Mouse (Mus musculus): ENCODE measurements around the gene Tbx19. TPM values are rescaled to one million over a fixed set of nuclear protein-coding genes. Genes with fewer than 3 reads are reported as not detected.

The Tbx19 gene
- polyA plus RNA-seq, 1 experiment from 2014 or later = not detected

- 81% methylated on average over 2 of the region's 2 CpGs for WGBS
- no peaks in the 10 kb centered on the region for H3K27me3 ChIP-seq (ENCODE audit: control insufficient read depth, insufficient read depth, low read length)
- H3K9me3 ChIP-seq (ENCODE audit: control insufficient read depth, low read length) = no peaks in the 10 kb centered on the region
- no peaks in the 10 kb centered on the region for H3K36me3 ChIP-seq (ENCODE audit: control insufficient read depth, insufficient read depth, low read length)
- no peak overlapping the region for H3K4me2 ChIP-seq (replicated peaks; ENCODE audit: low read depth, low read length)
- H3K4me1 ChIP-seq (ENCODE audit: control insufficient read depth, insufficient read depth, low read length) = no peaks in the 10 kb centered on the region
- ATAC-seq (ENCODE audit: low FRiP score, low TSS enrichment) = no peak
- H3K9ac ChIP-seq (ENCODE audit: low read depth, low read length) = no peak overlapping the region
- no peak overlapping the region for H3K4me3 ChIP-seq (ENCODE audit: low read length)
- H3K27ac ChIP-seq (ENCODE audit: low read depth, low read length) = no peak overlapping the region
Measured at GRCm38 (mm10) chr1:165133858-165134257, 26.7 kb downstream of the Tbx19 start.

GRCm38 (mm10) chr1:165133279-165133678, 27.3 kb downstream of the Tbx19 start:
- no peaks in the 10 kb centered on the region for H3K36me3 ChIP-seq (ENCODE audit: control insufficient read depth, insufficient read depth, low read length)
- no peak for ATAC-seq (ENCODE audit: low FRiP score, low TSS enrichment)
- no peak overlapping the region for H3K4me3 ChIP-seq (ENCODE audit: low read length)
- 71% methylated on average over 5 of the region's 5 CpGs for WGBS
- no peaks in the 10 kb centered on the region for H3K9me3 ChIP-seq (ENCODE audit: control insufficient read depth, low read length)
- H3K27ac ChIP-seq (ENCODE audit: low read depth, low read length) = no peak overlapping the region
- no peaks in the 10 kb centered on the region for H3K4me1 ChIP-seq (ENCODE audit: control insufficient read depth, insufficient read depth, low read length)
- no peaks in the 10 kb centered on the region for H3K27me3 ChIP-seq (ENCODE audit: control insufficient read depth, insufficient read depth, low read length)
- H3K9ac ChIP-seq (ENCODE audit: low read depth, low read length) = no peak overlapping the region
- no peak overlapping the region for H3K4me2 ChIP-seq (replicated peaks; ENCODE audit: low read depth, low read length)

- H3K4me3 ChIP-seq (ENCODE audit: low read length) = no peak overlapping the region
- 74% methylated on average over 14 of the region's 14 CpGs for WGBS
- ATAC-seq (ENCODE audit: low FRiP score, low TSS enrichment) = no peak
Measured at GRCm38 (mm10) chr1:165132187-165132877, 28.2 kb downstream of the Tbx19 start.

GRCm38 (mm10) chr1:165129573-165129972, 31.0 kb downstream of the Tbx19 start:
- H3K36me3 ChIP-seq (ENCODE audit: control insufficient read depth, insufficient read depth, low read length) = no peaks in the 10 kb centered on the region
- H3K9ac ChIP-seq (ENCODE audit: low read depth, low read length) = no peak overlapping the region
- WGBS = 75% methylated on average over 5 of the region's 5 CpGs
- no peaks in the 10 kb centered on the region for H3K4me1 ChIP-seq (ENCODE audit: control insufficient read depth, insufficient read depth, low read length)
- no peak overlapping the region for H3K27ac ChIP-seq (ENCODE audit: low read depth, low read length)
- no peaks in the 10 kb centered on the region for H3K27me3 ChIP-seq (ENCODE audit: control insufficient read depth, insufficient read depth, low read length)
- no peaks in the 10 kb centered on the region for H3K9me3 ChIP-seq (ENCODE audit: control insufficient read depth, low read length)
- H3K4me3 ChIP-seq (ENCODE audit: low read length) = no peak overlapping the region
- H3K4me2 ChIP-seq (replicated peaks; ENCODE audit: low read depth, low read length) = no peak overlapping the region
- ATAC-seq (ENCODE audit: low FRiP score, low TSS enrichment) = no peak

More at GRCm38 (mm10) chr1:165132187-165132877, 28.2 kb downstream of the Tbx19 start:
- H3K27ac ChIP-seq (ENCODE audit: low read depth, low read length) = no peak overlapping the region
- no peaks in the 10 kb centered on the region for H3K36me3 ChIP-seq (ENCODE audit: control insufficient read depth, insufficient read depth, low read length)
- no peaks in the 10 kb centered on the region for H3K4me1 ChIP-seq (ENCODE audit: control insufficient read depth, insufficient read depth, low read length)
- no peaks in the 10 kb centered on the region for H3K27me3 ChIP-seq (ENCODE audit: control insufficient read depth, insufficient read depth, low read length)
- H3K9ac ChIP-seq (ENCODE audit: low read depth, low read length) = no peak overlapping the region
- H3K4me2 ChIP-seq (replicated peaks; ENCODE audit: low read depth, low read length) = no peak overlapping the region
- H3K9me3 ChIP-seq (ENCODE audit: control insufficient read depth, low read length) = no peaks in the 10 kb centered on the region

GRCm38 (mm10) chr1:165121096-165121495, 39.5 kb downstream of the Tbx19 start:
- WGBS = 64% methylated on average over 7 of the region's 7 CpGs
- no peak overlapping the region for H3K4me2 ChIP-seq (replicated peaks; ENCODE audit: low read depth, low read length)
- ATAC-seq (ENCODE audit: low FRiP score, low TSS enrichment) = no peak

GRCm38 (mm10) chr1:165120349-165120898, 40.1 kb downstream of the Tbx19 start:
- ATAC-seq (ENCODE audit: low FRiP score, low TSS enrichment) = peak; percentile 81
- Histone ChIP-seq H3K27ac (ENCODE audit: low read depth, low read length) (no peak overlapping the region), H3K36me3 (ENCODE audit: control insufficient read depth, insufficient read depth, low read length) (no peaks in the 10 kb centered on the region), H3K4me1 (ENCODE audit: control insufficient read depth, insufficient read depth, low read length) (peaks cover 4% of the 10 kb centered on the region; the same call in 1 of the 2 replicates), H3K4me2 (replicated peaks; ENCODE audit: low read depth, low read length) (0 out of 2 replicates have a peak overlapping the region, but pooled peaks have one; percentile 6), H3K9me3 (ENCODE audit: control insufficient read depth, low read length) (no peaks in the 10 kb centered on the region), H3K9ac (ENCODE audit: low read depth, low read length) (no peak overlapping the region), H3K4me3 (ENCODE audit: low read length) (no peak overlapping the region), H3K27me3 (ENCODE audit: control insufficient read depth, insufficient read depth, low read length) (no peaks in the 10 kb centered on the region)
- 24% methylated on average over 21 of the region's 21 CpGs for WGBS

More at GRCm38 (mm10) chr1:165121096-165121495, 39.5 kb downstream of the Tbx19 start:
- no peaks in the 10 kb centered on the region for H3K36me3 ChIP-seq (ENCODE audit: control insufficient read depth, insufficient read depth, low read length)
- peaks cover 4% of the 10 kb centered on the region; the same call in 1 of the 2 replicates for H3K4me1 ChIP-seq (ENCODE audit: control insufficient read depth, insufficient read depth, low read length)
- H3K9me3 ChIP-seq (ENCODE audit: control insufficient read depth, low read length) = no peaks in the 10 kb centered on the region
- H3K4me3 ChIP-seq (ENCODE audit: low read length) = no peak overlapping the region
- H3K27ac ChIP-seq (ENCODE audit: low read depth, low read length) = no peak overlapping the region
- no peak overlapping the region for H3K9ac ChIP-seq (ENCODE audit: low read depth, low read length)
- no peaks in the 10 kb centered on the region for H3K27me3 ChIP-seq (ENCODE audit: control insufficient read depth, insufficient read depth, low read length)

GRCm38 (mm10) chr1:165119760-165120159, 40.8 kb downstream of the Tbx19 start:
- no peaks in the 10 kb centered on the region for H3K27me3 ChIP-seq (ENCODE audit: control insufficient read depth, insufficient read depth, low read length)
- no peak overlapping the region for H3K27ac ChIP-seq (ENCODE audit: low read depth, low read length)
- peak; percentile 28; the same call in 1 of the 2 replicates for ATAC-seq (ENCODE audit: low FRiP score, low TSS enrichment)
- H3K4me1 ChIP-seq (ENCODE audit: control insufficient read depth, insufficient read depth, low read length) = peaks cover 11% of the 10 kb centered on the region; the same call in 1 of the 2 replicates
- peak overlapping the region; percentile 17; the same call in 1 of the 2 replicates for H3K4me2 ChIP-seq (replicated peaks; ENCODE audit: low read depth, low read length)
- no peaks in the 10 kb centered on the region for H3K9me3 ChIP-seq (ENCODE audit: control insufficient read depth, low read length)
- no peaks in the 10 kb centered on the region for H3K36me3 ChIP-seq (ENCODE audit: control insufficient read depth, insufficient read depth, low read length)
- 23% methylated on average over 9 of the region's 9 CpGs for WGBS
- H3K9ac ChIP-seq (ENCODE audit: low read depth, low read length) = no peak overlapping the region
- H3K4me3 ChIP-seq (ENCODE audit: low read length) = no peak overlapping the region

GRCm38 (mm10) chr1:165119011-165119726, 41.4 kb downstream of the Tbx19 start:
- H3K4me2 ChIP-seq (replicated peaks; ENCODE audit: low read depth, low read length) = no peak overlapping the region
- H3K9me3 ChIP-seq (ENCODE audit: control insufficient read depth, low read length) = no peaks in the 10 kb centered on the region
- H3K27me3 ChIP-seq (ENCODE audit: control insufficient read depth, insufficient read depth, low read length) = no peaks in the 10 kb centered on the region
- H3K4me1 ChIP-seq (ENCODE audit: control insufficient read depth, insufficient read depth, low read length) = peaks cover 14% of the 10 kb centered on the region; the same call in 1 of the 2 replicates
- H3K36me3 ChIP-seq (ENCODE audit: control insufficient read depth, insufficient read depth, low read length) = no peaks in the 10 kb centered on the region
- no peak overlapping the region for H3K27ac ChIP-seq (ENCODE audit: low read depth, low read length)
- no peak overlapping the region for H3K4me3 ChIP-seq (ENCODE audit: low read length)
- 0 out of 2 replicates have a peak, but pooled peaks have one; percentile 8 for ATAC-seq (ENCODE audit: low FRiP score, low TSS enrichment)
- no peak overlapping the region for H3K9ac ChIP-seq (ENCODE audit: low read depth, low read length)
- 71% methylated on average over 15 of the region's 15 CpGs for WGBS
